Mouse (Mus musculus): ENCODE measurements around the gene Cep57. TPM values are rescaled to one million over a fixed set of nuclear protein-coding genes. Genes with fewer than 3 reads are reported as not detected.

The Cep57 gene
- polyA plus RNA-seq, 1 experiment from 2014 or later, result 56.1 TPM

DNA sequence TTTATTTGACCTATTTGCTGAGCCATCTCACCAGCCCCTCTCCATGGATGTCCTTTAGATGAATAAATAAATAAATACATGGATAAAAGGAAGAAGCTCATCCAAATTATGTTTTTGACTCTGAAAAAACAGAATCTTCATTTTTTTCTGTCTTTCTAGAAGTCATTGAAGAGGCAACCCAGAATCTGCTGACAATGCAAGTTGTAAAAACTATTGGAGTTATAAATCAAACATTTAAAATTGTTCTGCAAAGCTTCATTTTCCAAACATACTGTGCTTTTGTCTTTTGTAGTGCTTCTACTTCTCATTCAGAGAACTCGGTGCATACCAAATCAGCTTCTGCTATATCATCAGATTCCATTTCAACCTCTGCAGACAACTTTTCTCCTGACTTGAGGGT is 44.9 kb downstream of the Cep57 start:
- Histone ChIP-seq H3K36me3 (ENCODE audit: control insufficient read depth, insufficient read depth, low read length) (peaks cover 32% of the 10 kb centered on the region), H3K27me3 (replicated peaks; ENCODE audit: control insufficient read depth, insufficient read depth, low read length) (no peaks in the 10 kb centered on the region), H3K27ac (ENCODE audit: low read depth) (no peak overlapping the region), H3K9ac (ENCODE audit: low read length) (no peak overlapping the region), H3K4me2 (ENCODE audit: low read length) (no peak overlapping the region), H3K4me1 (replicated peaks; ENCODE audit: control insufficient read depth, insufficient read depth, low read length) (no peaks in the 10 kb centered on the region), H3K9me3 (ENCODE audit: control insufficient read depth, low read length) (0 out of 2 replicates have a peak, but pooled peaks cover 2% of the 10 kb centered on the region), H3K4me3 (ENCODE audit: low read depth, low read length) (no peak overlapping the region)
- 88% methylated on average over 1 of the region's 1 CpGs for WGBS
- ATAC-seq (replicated peaks; ENCODE audit: low FRiP score, low TSS enrichment, low read depth), result no peak
- no peak for DNase-seq (ENCODE audit: low spot score)

DNA sequence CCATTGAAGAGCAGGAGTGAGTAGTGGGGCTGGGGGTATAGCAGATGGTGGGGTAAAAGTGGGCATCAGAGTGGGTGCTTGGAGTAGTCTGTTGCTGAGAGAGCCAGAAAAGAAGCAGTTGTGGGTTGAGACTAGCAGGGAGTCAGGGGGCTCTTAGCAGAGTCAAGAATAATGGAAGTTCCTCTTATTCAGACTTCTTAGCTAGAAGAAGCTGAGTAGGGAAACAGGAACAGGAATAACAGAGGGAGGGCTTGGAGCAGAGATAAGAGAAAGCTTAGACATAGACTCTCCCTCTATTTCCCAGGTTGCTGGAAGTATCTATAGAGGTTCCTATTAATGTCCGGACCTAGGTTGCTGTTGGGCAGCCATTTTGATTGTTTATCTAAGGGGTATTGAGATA is 52.2 kb downstream of the Cep57 start:
- Histone ChIP-seq H3K27me3 (replicated peaks; ENCODE audit: control insufficient read depth, insufficient read depth, low read length) (no peaks in the 10 kb centered on the region), H3K9me3 (ENCODE audit: control insufficient read depth, low read length) (no peaks in the 10 kb centered on the region), H3K9ac (ENCODE audit: low read length) (no peak overlapping the region), H3K36me3 (ENCODE audit: control insufficient read depth, insufficient read depth, low read length) (no peaks in the 10 kb centered on the region), H3K27ac (ENCODE audit: low read depth) (no peak overlapping the region), H3K4me2 (ENCODE audit: low read length) (no peak overlapping the region), H3K4me1 (replicated peaks; ENCODE audit: control insufficient read depth, insufficient read depth, low read length) (no peaks in the 10 kb centered on the region), H3K4me3 (ENCODE audit: low read depth, low read length) (no peak overlapping the region)
- DNase-seq (ENCODE audit: low spot score) (no peak), ATAC-seq (replicated peaks; ENCODE audit: low FRiP score, low TSS enrichment, low read depth) (no peak)
- 83% methylated on average over 1 of the region's 1 CpGs for WGBS

DNA sequence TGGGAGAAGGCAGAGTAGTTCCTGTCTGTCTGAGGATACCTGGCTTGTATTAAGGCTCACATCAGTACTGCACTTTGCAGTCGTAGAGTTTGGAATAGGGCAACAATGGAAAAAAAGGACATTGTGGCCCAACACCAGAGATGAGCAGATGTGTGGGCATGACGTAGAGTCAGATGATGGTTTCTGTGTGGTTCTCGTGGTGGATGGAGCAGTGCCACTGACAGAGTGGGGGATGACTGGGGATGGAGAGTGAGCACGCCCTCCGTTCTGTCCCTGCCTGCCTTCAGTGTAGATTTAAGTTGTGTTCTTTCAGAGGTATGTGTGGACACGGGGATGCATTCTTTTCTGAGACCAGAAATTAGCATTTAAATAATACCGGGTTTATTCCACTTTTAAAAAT is 60.3 kb downstream of the Cep57 start:
- H3K36me3 ChIP-seq (ENCODE audit: control insufficient read depth, insufficient read depth, low read length), result peaks cover 7% of the 10 kb centered on the region; the same call in 1 of the 2 replicates
- WGBS, result 87% methylated on average over 7 of the region's 7 CpGs
- no peaks in the 10 kb centered on the region for H3K4me1 ChIP-seq (replicated peaks; ENCODE audit: control insufficient read depth, insufficient read depth, low read length)
- no peak overlapping the region for H3K4me3 ChIP-seq (ENCODE audit: low read depth, low read length)
- no peaks in the 10 kb centered on the region for H3K9me3 ChIP-seq (ENCODE audit: control insufficient read depth, low read length)
- H3K27me3 ChIP-seq (replicated peaks; ENCODE audit: control insufficient read depth, insufficient read depth, low read length), result no peaks in the 10 kb centered on the region
- no peak overlapping the region for H3K9ac ChIP-seq (ENCODE audit: low read length)
- no peak overlapping the region for H3K4me2 ChIP-seq (ENCODE audit: low read length)
- DNase-seq (ENCODE audit: low spot score) (no peak), ATAC-seq (replicated peaks; ENCODE audit: low FRiP score, low TSS enrichment, low read depth) (no peak)
- H3K27ac ChIP-seq (ENCODE audit: low read depth), result no peak overlapping the region

DNA sequence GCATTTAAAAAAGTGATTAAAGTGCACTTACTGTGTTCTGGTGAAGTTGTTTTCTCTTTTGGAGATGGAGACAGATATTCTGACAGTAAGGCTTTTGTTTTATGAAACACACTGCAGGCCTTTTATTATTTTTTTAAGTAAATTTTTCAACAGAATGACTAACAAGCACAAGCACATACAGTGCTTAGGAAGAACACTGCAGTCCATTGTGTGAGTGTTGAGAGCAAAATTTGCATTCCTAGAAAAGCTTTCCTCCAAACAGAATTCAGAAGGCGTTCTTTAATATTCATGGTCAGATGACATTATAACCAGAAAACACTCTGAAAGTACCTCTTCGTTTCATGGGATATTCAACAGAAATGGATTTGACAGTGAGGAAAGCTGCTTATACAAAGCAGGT is 61.3 kb downstream of the Cep57 start:
- Histone ChIP-seq H3K27ac (ENCODE audit: low read depth) (no peak overlapping the region), H3K4me1 (replicated peaks; ENCODE audit: control insufficient read depth, insufficient read depth, low read length) (no peaks in the 10 kb centered on the region), H3K9me3 (ENCODE audit: control insufficient read depth, low read length) (no peaks in the 10 kb centered on the region), H3K27me3 (replicated peaks; ENCODE audit: control insufficient read depth, insufficient read depth, low read length) (no peaks in the 10 kb centered on the region), H3K36me3 (ENCODE audit: control insufficient read depth, insufficient read depth, low read length) (peaks cover 7% of the 10 kb centered on the region; the same call in 1 of the 2 replicates), H3K4me2 (ENCODE audit: low read length) (no peak overlapping the region), H3K4me3 (ENCODE audit: low read depth, low read length) (no peak overlapping the region), H3K9ac (ENCODE audit: low read length) (no peak overlapping the region)
- DNase-seq (ENCODE audit: low spot score), result no peak
- 61% methylated on average over 2 of the region's 2 CpGs for WGBS
- no peak for ATAC-seq (replicated peaks; ENCODE audit: low FRiP score, low TSS enrichment, low read depth)

DNA sequence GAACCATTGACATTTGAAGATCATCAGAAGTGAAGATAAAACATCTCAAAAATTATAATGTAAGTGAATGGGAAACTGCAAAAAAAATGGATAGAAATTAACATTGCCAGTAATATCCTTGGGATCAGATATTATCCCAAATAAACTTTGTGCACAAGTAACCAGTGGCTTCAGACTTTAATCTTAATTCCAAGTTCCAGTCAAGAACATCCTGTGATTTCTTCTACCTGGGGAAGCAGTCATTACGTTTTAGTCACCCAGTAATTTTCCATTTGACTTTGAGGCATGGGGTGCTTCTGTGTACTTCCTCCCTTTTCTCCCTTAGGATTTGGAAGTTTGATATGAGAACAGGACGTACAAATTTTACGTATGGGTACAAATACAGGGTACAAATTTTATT is 66.5 kb downstream of the Cep57 start:
- Histone ChIP-seq H3K36me3 (ENCODE audit: control insufficient read depth, insufficient read depth, low read length) (peaks cover 7% of the 10 kb centered on the region; the same call in 1 of the 2 replicates), H3K4me3 (ENCODE audit: low read depth, low read length) (no peak overlapping the region), H3K4me2 (ENCODE audit: low read length) (no peak overlapping the region), H3K27ac (ENCODE audit: low read depth) (no peak overlapping the region), H3K9ac (ENCODE audit: low read length) (no peak overlapping the region), H3K9me3 (ENCODE audit: control insufficient read depth, low read length) (no peaks in the 10 kb centered on the region; the same call in 1 of the 2 replicates), H3K4me1 (replicated peaks; ENCODE audit: control insufficient read depth, insufficient read depth, low read length) (no peaks in the 10 kb centered on the region), H3K27me3 (replicated peaks; ENCODE audit: control insufficient read depth, insufficient read depth, low read length) (no peaks in the 10 kb centered on the region)
- 95% methylated on average over 3 of the region's 3 CpGs for WGBS
- ATAC-seq (replicated peaks; ENCODE audit: low FRiP score, low TSS enrichment, low read depth) (no peak), DNase-seq (ENCODE audit: low spot score) (no peak)

Other genes with a start within 250 kb of the Cep57 start
- 78.8 and 86.5 TPM in 2 replicates for gene Mtmr2, start 78.7 kb downstream of the Cep57 start, polyA plus RNA-seq (2014; fragmentation: Nextera tagmentation; extraction: Ambion mirVana)
- 22.4 and 25.0 TPM in 2 replicates for gene Fam76b, start 609 bp upstream of the Cep57 start, polyA plus RNA-seq (2014; fragmentation: Nextera tagmentation; extraction: Ambion mirVana)

Data from intestine, embryonic 14.5 days (tissue).